26 mouse cellular contexts compared by ENCODE assay signal in genomic region chr2:112518541-112518940, GRCm38 (mm10). TPM values are rescaled to one million over a fixed set of nuclear protein-coding genes. Genes with fewer than 3 reads are reported as not detected.
DNase-seq lines count a peak whose midpoint lies in the region; ATAC-seq and TF ChIP-seq lines count a peak whose summit lies in the region.
"Had no signal": no experiment of that assay in that cellular context is flagged by ENCODE, and none has a peak within 500 bp of the region (broad histone marks: within the 10 kb centered on the region; RNA-seq: fewer than 3 reads in every experiment).

No protein-coding gene starts in this region.

- no peak overlapping the region for H3K4me3 ChIP-seq in heart, postnatal 0 days (ENCODE audit: low read depth, low read length)
- no peak overlapping the region for H3K4me3 ChIP-seq in liver, postnatal 0 days (ENCODE audit: low read depth, low read length)
- no peak overlapping the region for H3K4me3 ChIP-seq in liver, embryonic 12.5 days
- H3K4me3 ChIP-seq in limb, embryonic 10.5 days, result no peak overlapping the region
- H3K4me3 ChIP-seq: embryonic facial prominence, embryonic 15.5 days had no signal

- H3K9me3 ChIP-seq in heart, postnatal 0 days (replicated peaks; ENCODE audit: control insufficient read depth, low read length), result no peaks in the 10 kb centered on the region
- no peaks in the 10 kb centered on the region for H3K9me3 ChIP-seq in liver, postnatal 0 days (ENCODE audit: low read length)
- H3K9me3 ChIP-seq in liver, embryonic 12.5 days (replicated peaks), result no peaks in the 10 kb centered on the region
- H3K9me3 ChIP-seq in limb, embryonic 10.5 days (replicated peaks), result no peaks in the 10 kb centered on the region
- H3K9me3 ChIP-seq: embryonic facial prominence, embryonic 15.5 days had no signal

- H3K9ac ChIP-seq in heart, postnatal 0 days (replicated peaks; ENCODE audit: low read depth, low read length), result no peak overlapping the region
- H3K9ac ChIP-seq in liver, postnatal 0 days (replicated peaks), result no peak overlapping the region
- H3K9ac ChIP-seq in liver, embryonic 12.5 days, result no peak overlapping the region
- H3K9ac ChIP-seq: embryonic facial prominence, embryonic 15.5 days had no signal

- no peaks in the 10 kb centered on the region for H3K36me3 ChIP-seq in heart, postnatal 0 days (replicated peaks; ENCODE audit: control insufficient read depth, insufficient read depth, low read length)
- H3K36me3 ChIP-seq in liver, postnatal 0 days (replicated peaks; ENCODE audit: insufficient read depth, low read length), result no peaks in the 10 kb centered on the region
- H3K36me3 ChIP-seq in liver, embryonic 12.5 days, result peaks cover 6% of the 10 kb centered on the region; the same call in 1 of the 2 replicates
- 0 out of 2 replicates have a peak, but pooled peaks cover 2% of the 10 kb centered on the region for H3K36me3 ChIP-seq in limb, embryonic 10.5 days
- H3K36me3 ChIP-seq: embryonic facial prominence, embryonic 15.5 days had no signal

- H3K27me3 ChIP-seq in heart, postnatal 0 days (ENCODE audit: control insufficient read depth, insufficient read depth, low read length), result no peaks in the 10 kb centered on the region
- H3K27me3 ChIP-seq in liver, postnatal 0 days (ENCODE audit: insufficient read depth, low read length), result no peaks in the 10 kb centered on the region
- no peaks in the 10 kb centered on the region for H3K27me3 ChIP-seq in liver, embryonic 12.5 days (replicated peaks)
- no peaks in the 10 kb centered on the region for H3K27me3 ChIP-seq in Patski
- H3K27me3 ChIP-seq in limb, embryonic 10.5 days (ENCODE audit: low read depth, poor library complexity, severe bottlenecking), result no peaks in the 10 kb centered on the region
- H3K27me3 ChIP-seq: embryonic facial prominence, embryonic 15.5 days had no signal

- in situ Hi-C loops in Patski (cut with MboI; ENCODE audit: low pct_unique_long_range_greater_than_20kb), result loop anchor here (10.0 to 25.0 kb wide), 2 partner anchors 766 to 919 kb away; partner anchors contain the start of gene Tmco5b

- ATAC-seq in heart, postnatal 0 days (ENCODE audit: insufficient read depth, low read depth), result no peak
- ATAC-seq in liver, postnatal 0 days, result no peak
- ATAC-seq in liver, embryonic 12.5 days, result no peak
- no peak for ATAC-seq in Patski
- ATAC-seq in erythroblast, adult 5-6 weeks (replicated peaks; ENCODE audit: low FRiP score, poor library complexity, severe bottlenecking), result 0 out of 2 replicates have a peak, but pooled peaks have one; percentile 46
- ATAC-seq: forebrain, embryonic 16.5 days; inflammation-experienced regulatory T-cells, adult 6 months; midbrain, embryonic 16.5 days had no signal

- intact Hi-C loops in heart, postnatal 36 days (cut with DNase I), result no loop called here

- peak; percentile 8; the same call in 1 of the 2 replicates for TF ChIP-seq CTCF in heart, postnatal 0 days (IDR thresholded peaks at IDR 0.05; ENCODE audit: low read depth)
- peak; percentile 20; the same call in 1 of the 2 replicates for TF ChIP-seq CTCF in liver, postnatal 0 days (IDR thresholded peaks at IDR 0.05; ENCODE audit: low read depth)
- TF ChIP-seq CTCF in Patski (IDR thresholded peaks at IDR 0.05), result peak; percentile 33

- TF ChIP-seq EP300 in heart, postnatal 0 days (IDR thresholded peaks at IDR 0.05; ENCODE audit: low read depth), result no peak
- TF ChIP-seq EP300 in liver, postnatal 0 days (IDR thresholded peaks at IDR 0.05; ENCODE audit: low read depth), result no peak

- H3K4me1 ChIP-seq in heart, postnatal 0 days (ENCODE audit: control insufficient read depth, insufficient read depth), result no peaks in the 10 kb centered on the region
- no peaks in the 10 kb centered on the region for H3K4me1 ChIP-seq in liver, postnatal 0 days (ENCODE audit: insufficient read depth)
- H3K4me1 ChIP-seq in liver, embryonic 12.5 days, result peaks cover 19% of the 10 kb centered on the region; the same call in 1 of the 2 replicates
- H3K4me1 ChIP-seq in limb, embryonic 10.5 days, result no peaks in the 10 kb centered on the region
- H3K4me1 ChIP-seq: embryonic facial prominence, embryonic 15.5 days had no signal

- no peak overlapping the region for H3K4me2 ChIP-seq in heart, postnatal 0 days (ENCODE audit: low read depth, low read length)
- H3K4me2 ChIP-seq in liver, postnatal 0 days (ENCODE audit: low read depth, low read length), result no peak overlapping the region
- no peak overlapping the region for H3K4me2 ChIP-seq in liver, embryonic 12.5 days
- H3K4me2 ChIP-seq: embryonic facial prominence, embryonic 15.5 days; heart, embryonic 11.5 days had no signal

- H3K27ac ChIP-seq in heart, postnatal 0 days (ENCODE audit: low read depth), result no peak overlapping the region
- H3K27ac ChIP-seq in liver, postnatal 0 days (ENCODE audit: low read depth), result no peak overlapping the region
- H3K27ac ChIP-seq in liver, embryonic 12.5 days, result no peak overlapping the region
- H3K27ac ChIP-seq in limb, embryonic 10.5 days, result no peak overlapping the region
- H3K27ac ChIP-seq: embryonic facial prominence, embryonic 15.5 days; macrophage had no signal

- POLR2A ChIA-PET in Patski (lab: Charles Lee), result interaction anchor here (0.6 kb wide), 1 partner anchor 36 kb away, joined by 9 read pairs; no protein-coding TSS in a partner anchor

- no peak for DNase-seq in heart, postnatal 0 days (ENCODE audit: low spot score)
- DNase-seq in heart, postnatal 36 days, result no peak
- DNase-seq in liver, postnatal 0 days, result no peak
- no peak for DNase-seq in Patski (ENCODE audit: low read depth, low spot score)
- no peak for DNase-seq in limb, embryonic 10.5 days (ENCODE audit: low spot score)
- DNase-seq in cerebellum, postnatal 36 days, result no peak
- DNase-seq: adrenal gland, postnatal 10 days; cerebellum, adult 8-10 months; gastrocnemius, postnatal 36 days; heart, postnatal 10 days; kidney, adult 8-10 months; kidney, postnatal 36 days; lung, adult 2 months; thymus, postnatal 25 days had no signal

- CTCF ChIA-PET in Patski (lab: Charles Lee), result no interaction called here

RNA-seq across cellular contexts. Expression of gene Aven, which starts 25.8 kb away (rescaled TPM):
- total RNA-seq in heart, postnatal 0 days (2014; rRNA removed; ENCODE audit: low replicate concordance), result 5.2 and 26.5 TPM in 2 replicates
- 2.6 and 4.7 TPM in 2 replicates for polyA plus RNA-seq in heart, postnatal 0 days (2015; fragmentation: Nextera tagmentation; extraction: Ambion mirVana)
- total RNA-seq in heart, postnatal 36 days (2021), result 10 to 100 TPM; 16.5 to 20.6 TPM
- 3.2 and 3.6 TPM in 2 replicates for polyA plus RNA-seq in liver, postnatal 0 days (2015; fragmentation: Nextera tagmentation; extraction: Ambion mirVana)
- polyA plus RNA-seq in liver, embryonic 12.5 days (2016; fragmentation: Nextera tagmentation; extraction: Ambion mirVana), result 14.2 TPM in 2 replicates
- polyA plus RNA-seq in Patski (2021), result 13.3 TPM
- total RNA-seq in erythroblast, adult 5-6 weeks (2015; ENCODE audit: low replicate concordance), result 1.0 and 5.6 TPM in 2 replicates
- total RNA-seq in erythroblast, adult 5-6 weeks (2017; ENCODE audit: low replicate concordance), result 4.9 and 6.3 TPM in 2 replicates
- polyA plus RNA-seq in limb, embryonic 10.5 days (2016; fragmentation: Nextera tagmentation; extraction: Ambion mirVana), result 10.0 and 11.6 TPM in 2 replicates

RNA-seq across cellular contexts. Expression of gene Chrm5, which starts 38.0 kb away (rescaled TPM):
- not detected in 2 replicates for total RNA-seq in heart, postnatal 0 days (2014; rRNA removed; ENCODE audit: low replicate concordance)
- not detected in 2 replicates for polyA plus RNA-seq in heart, postnatal 0 days (2015; fragmentation: Nextera tagmentation; extraction: Ambion mirVana)
- total RNA-seq in heart, postnatal 36 days (2021), result not detected
- polyA plus RNA-seq in liver, postnatal 0 days (2015; fragmentation: Nextera tagmentation; extraction: Ambion mirVana), result not detected in 2 replicates
- polyA plus RNA-seq in liver, embryonic 12.5 days (2016; fragmentation: Nextera tagmentation; extraction: Ambion mirVana), result not detected in 2 replicates
- polyA plus RNA-seq in Patski (2021), result not detected
- not detected in 2 replicates for total RNA-seq in erythroblast, adult 5-6 weeks (2015; ENCODE audit: low replicate concordance)
- total RNA-seq in erythroblast, adult 5-6 weeks (2017; ENCODE audit: low replicate concordance), result not detected in 2 replicates
- polyA plus RNA-seq in limb, embryonic 10.5 days (2016; fragmentation: Nextera tagmentation; extraction: Ambion mirVana), result not detected in 2 replicates
- total RNA-seq: adrenal gland, postnatal 10 days; ES-E14; gastrocnemius, postnatal 36 days; heart, postnatal 10 days; liver, adult 2 months had no signal
- polyA plus RNA-seq: C2C12; embryonic facial prominence, embryonic 15.5 days; heart, embryonic 11.5 days; inflammation-experienced regulatory T-cells, adult 6 months; liver, adult 2 months; lung, adult 2 months; macrophage; spleen, adult 2 months had no signal
